Mouse (Mus musculus) T-cell, adult 66 days (primary cell): ENCODE data around the gene Ghitm. TPM values are rescaled to one million over a fixed set of nuclear protein-coding genes. Genes with fewer than 3 reads are reported as not detected.

Experiments
- total RNA-seq, 2 experiments: library from RNA; stranded (reverse); gene quantifications; 3 replicates in 1 of 2; 4 replicates in 1 of 2; pipeline ENCODE4 v1.2.4; 2023

Ghitm gene
- 100 to 1,000 TPM; 170 to 184 TPM for total RNA-seq

GRCm38 (mm10) chr14:37135127-37135593, at the start of gene Ghitm:
Gene Ghitm, minus strand, starts transcription at chr14:37135272.

DNA sequence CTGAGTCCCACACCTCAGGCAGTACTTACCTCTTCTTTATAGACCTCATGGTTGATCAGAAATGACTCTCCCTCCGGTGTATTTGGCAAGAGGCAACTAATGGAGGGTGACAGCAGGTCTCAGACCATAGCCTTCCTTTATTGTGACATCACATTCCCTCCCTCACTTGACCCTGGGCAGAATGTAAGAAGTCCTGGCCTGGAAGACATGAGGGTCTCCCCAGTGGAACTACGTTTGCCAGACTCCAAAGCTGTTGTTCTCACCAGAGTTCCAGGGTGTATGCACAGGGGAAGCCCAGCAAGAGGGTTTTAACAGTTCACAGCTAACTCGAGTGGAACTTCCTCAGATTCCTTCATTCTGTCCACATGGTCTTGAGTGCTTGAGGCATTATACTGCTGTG, 21.1 kb downstream of the Ghitm start, which contains the start of gene 2610528A11Rik:
Gene 2610528A11Rik (minus strand): TSS at position 101 of the 400 bp plus-strand sequence.

DNA sequence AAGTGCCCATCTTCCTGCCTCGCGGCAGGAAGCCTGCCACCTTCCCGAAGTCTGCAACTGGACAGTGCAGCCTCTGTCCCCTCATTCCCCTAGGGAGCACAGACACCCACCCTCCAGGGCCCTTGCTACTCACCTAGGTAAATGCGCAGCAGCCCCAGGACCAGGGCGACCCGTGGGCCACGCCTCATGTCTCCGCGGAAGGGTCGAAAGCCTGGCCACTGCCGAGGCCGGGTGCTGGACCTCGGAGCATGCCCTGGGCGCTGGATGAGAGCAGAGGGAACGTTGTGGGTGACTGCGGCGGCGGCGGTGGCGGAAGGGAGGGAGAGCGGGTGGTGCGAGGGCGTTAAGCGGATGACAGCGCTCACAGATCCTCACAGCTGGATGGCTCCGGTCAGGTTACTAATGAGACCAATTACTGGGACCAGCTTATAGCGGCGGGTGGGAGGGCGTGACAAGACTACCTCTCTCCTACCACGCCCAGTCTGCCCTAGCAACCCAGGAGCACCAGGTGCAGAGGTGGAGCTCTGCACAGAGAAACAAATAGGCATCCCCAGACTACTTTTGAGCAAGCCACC, 37.0 kb downstream of the Ghitm start, which contains the start of gene Cdhr1:
Gene Cdhr1 (minus strand): TSS at position 392 of the 575 bp plus-strand sequence.

Other genes with a start within 250 kb of the Ghitm start
- gene Ccser2, start 166.5 kb downstream of the Ghitm start, total RNA-seq = 10 to 100 TPM; 38.4 to 39.1 TPM
- gene Rgr, start 86.3 kb downstream of the Ghitm start, total RNA-seq = not detected
- gene Lrit1, start 80.4 kb downstream of the Ghitm start, total RNA-seq = not detected
- gene Lrit2, start 67.3 kb downstream of the Ghitm start, total RNA-seq = not detected
- gene Cdhr1, start 36.9 kb downstream of the Ghitm start, total RNA-seq = under 1 TPM; 0.20 to 0.27 TPM
- 1 to 10 TPM in 1 of 2 experiments, not detected in 1; 1.1 TPM for gene 2610528A11Rik, start 21.2 kb downstream of the Ghitm start, total RNA-seq